Mouse (Mus musculus): ENCODE results near the gene Gm28044. TPM values are rescaled to one million over a fixed set of nuclear protein-coding genes. Genes with fewer than 3 reads are reported as not detected.
A peak's percentile ranks its signal among the peaks of the same experiment; 100 is the strongest.
"Not testable (repeated sequence)": the region's sequence is repeated elsewhere in the genome, so short reads cannot be mapped to it uniquely, and the experiment has no call there.

The Gm28044 gene
- total RNA-seq (2018; cell fraction: chromatin; rRNA removed): 1 to 10 TPM in 3 of 26 experiments, not detected in 23; 2.2 to 3.6 (median 2.3) TPM
- 1 to 10 TPM in 2 of 26 experiments, under 1 TPM in 1, not detected in 23; 0.45 to 1.3 (median 1.1) TPM for total RNA-seq (2018; cell fraction: cytosol; rRNA removed)
- 1 to 10 TPM in 1 of 26 experiments, not detected in 25; 1.6 TPM for total RNA-seq (2018; cell fraction: nucleus; rRNA removed)
- polyA plus RNA-seq (2018): not detected in 3 replicates

GRCm38 (mm10) chr13:67360131-67360744 is at the start of gene Gm28044, which contains the start of gene Zfp953:
Gene Gm28044, minus strand, starts transcription at chr13:67360536.
Gene Zfp953, minus strand, starts transcription at chr13:67360605.
- H3K4me3 ChIP-seq (ENCODE audit: inconsistent target): peak within 1 kb of the TSS; percentile 95
- peak within 1 kb of the TSS; percentile 91 for H3K27ac ChIP-seq
- H3K79me2 ChIP-seq (ENCODE audit: inconsistent target): peaks cover 45% of the 10 kb centered on the region
- WGBS (ENCODE audit: missing documents): 1% methylated on average over 15 of the region's 15 CpGs
- H3K36me3 ChIP-seq (ENCODE audit: inconsistent target): no peaks in the 10 kb centered on the region

GRCm38 (mm10) chr13:67399183-67399903 is 39.0 kb upstream of the Gm28044 start, which contains the start of gene Zfp429:
Gene Zfp429, minus strand, starts transcription at chr13:67399819.
- peak within 1 kb of the TSS; percentile 64 for H3K27ac ChIP-seq
- H3K79me2 ChIP-seq (ENCODE audit: inconsistent target): peaks cover 20% of the 10 kb centered on the region
- peak within 1 kb of the TSS; percentile 64 for H3K4me3 ChIP-seq (ENCODE audit: inconsistent target)
- H3K36me3 ChIP-seq (ENCODE audit: inconsistent target): not testable (repeated sequence)
- WGBS (ENCODE audit: missing documents): 5% methylated on average over 12 of the region's 16 CpGs

- H3K79me2 ChIP-seq (ENCODE audit: inconsistent target): peaks cover 11% of the 10 kb centered on the region; the same call in 1 of the 2 replicates
- WGBS (ENCODE audit: missing documents): 51% methylated on average over 3 of the region's 3 CpGs
- H3K36me3 ChIP-seq (ENCODE audit: inconsistent target); H3K4me3 ChIP-seq (ENCODE audit: inconsistent target); H3K27ac ChIP-seq: not testable (repeated sequence)
Measured at GRCm38 (mm10) chr13:67376255-67376654, 15.9 kb upstream of the Gm28044 start.

DNA sequence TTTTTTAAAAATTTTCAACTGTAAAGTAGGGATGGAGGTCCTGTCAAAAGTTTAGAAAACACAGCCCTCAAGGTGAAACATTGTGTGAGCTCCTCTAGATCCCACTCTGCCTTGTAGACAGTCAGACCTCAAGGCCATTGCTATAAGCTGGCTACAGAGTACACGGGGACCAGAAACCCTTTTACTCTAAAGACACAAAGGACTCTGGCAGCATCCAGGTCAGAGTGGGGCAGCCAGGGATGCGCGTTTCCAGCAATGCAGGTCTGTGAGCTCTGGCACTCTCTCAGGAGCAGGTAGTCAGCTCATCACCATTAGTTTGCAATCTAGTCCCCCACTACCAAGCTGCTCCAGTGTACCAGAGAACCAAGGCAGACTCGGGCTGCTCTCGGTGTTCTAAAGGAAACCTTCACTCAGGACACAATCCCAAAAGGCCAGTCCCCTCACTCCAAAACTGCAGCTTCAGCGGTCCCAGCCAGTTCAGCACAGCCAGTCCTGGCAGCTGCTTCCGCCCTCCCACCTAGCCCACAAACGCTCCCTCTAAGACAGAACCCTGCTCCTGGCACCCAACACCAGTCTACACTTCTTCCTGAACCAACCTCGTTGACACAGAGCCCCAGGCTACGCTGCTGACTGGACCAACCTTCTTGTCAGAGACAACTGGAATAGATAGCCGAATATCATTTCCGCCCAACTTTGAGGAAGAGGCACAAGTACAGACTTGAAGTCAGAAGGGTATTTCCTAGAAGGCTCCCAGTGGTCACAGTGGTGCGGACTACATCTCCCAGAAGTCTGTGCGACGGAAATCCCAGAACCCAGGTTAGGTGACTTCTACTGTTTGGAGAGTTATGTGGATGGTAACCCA is 14.9 kb upstream of the Gm28044 start, which contains the start of the genes Gm28041 and Zfp456:
Gm28041 (minus strand) TSS at position 684 of the 862 bp plus-strand sequence.
Zfp456 (minus strand) TSS at position 761 of the 862 bp plus-strand sequence.
- Histone ChIP-seq H3K4me3 (ENCODE audit: inconsistent target) (peak within 1 kb of the TSS; percentile 64), H3K27ac (peak within 1 kb of the TSS; percentile 58), H3K79me2 (ENCODE audit: inconsistent target) (peaks cover 11% of the 10 kb centered on the region; the same call in 1 of the 2 replicates)
- WGBS (ENCODE audit: missing documents): 3% methylated on average over 13 of the region's 15 CpGs
- H3K36me3 ChIP-seq (ENCODE audit: inconsistent target): not testable (repeated sequence)

GRCm38 (mm10) chr13:67351854-67352253 is 8.5 kb downstream of the Gm28044 start:
- H3K4me3 ChIP-seq (ENCODE audit: inconsistent target): no peak overlapping the region
- H3K79me2 ChIP-seq (ENCODE audit: inconsistent target): peaks cover 65% of the 10 kb centered on the region
- no peak overlapping the region for H3K27ac ChIP-seq

GRCm38 (mm10) chr13:67343422-67343821 is 16.9 kb downstream of the Gm28044 start:
- Histone ChIP-seq H3K79me2 (ENCODE audit: inconsistent target) (peaks cover 5% of the 10 kb centered on the region; the same call in 1 of the 2 replicates), H3K4me3 (ENCODE audit: inconsistent target) (no peak overlapping the region), H3K36me3 (ENCODE audit: inconsistent target) (peaks cover 49% of the 10 kb centered on the region), H3K27ac (no peak overlapping the region)
- WGBS (ENCODE audit: missing documents): 30% methylated on average over 2 of the region's 2 CpGs

More at GRCm38 (mm10) chr13:67351854-67352253, 8.5 kb downstream of the Gm28044 start:
- H3K36me3 ChIP-seq (ENCODE audit: inconsistent target): peaks cover 9% of the 10 kb centered on the region; the same call in 1 of the 2 replicates

DNA sequence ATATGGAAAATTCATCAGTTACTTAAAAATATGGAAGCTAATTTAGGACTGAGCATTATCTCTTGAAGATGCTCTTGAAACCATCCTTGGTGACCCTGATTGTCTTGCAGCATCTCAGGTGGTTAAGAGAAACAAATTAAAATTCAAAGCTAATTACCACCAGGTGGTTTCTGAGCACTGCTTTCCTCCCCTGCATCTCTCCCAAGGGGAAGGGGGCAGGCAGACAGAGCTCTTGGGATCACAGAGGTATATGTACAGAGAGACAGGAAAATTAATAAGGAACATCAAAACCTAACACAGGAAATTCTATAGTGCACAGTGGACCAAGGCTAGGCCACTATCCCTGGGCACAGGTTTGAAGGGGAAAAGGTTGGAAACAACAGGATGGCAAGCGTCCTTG is 27.5 kb downstream of the Gm28044 start:
- Histone ChIP-seq H3K4me3 (ENCODE audit: inconsistent target) (peak overlapping the region; percentile 56), H3K79me2 (ENCODE audit: inconsistent target) (peaks cover 11% of the 10 kb centered on the region; the same call in 1 of the 2 replicates), H3K27ac (peak overlapping the region; percentile 42; the same call in 1 of the 2 replicates), H3K36me3 (ENCODE audit: inconsistent target) (no peaks in the 10 kb centered on the region)
- 67% methylated on average over 1 of the region's 1 CpGs for WGBS (ENCODE audit: missing documents)

- Histone ChIP-seq H3K79me2 (ENCODE audit: inconsistent target) (peaks cover 11% of the 10 kb centered on the region; the same call in 1 of the 2 replicates), H3K27ac (peak within 1 kb of the TSS; percentile 42), H3K4me3 (ENCODE audit: inconsistent target) (peak within 1 kb of the TSS; percentile 56), H3K36me3 (ENCODE audit: inconsistent target) (no peaks in the 10 kb centered on the region)
- WGBS (ENCODE audit: missing documents): 12% methylated on average over 17 of the region's 17 CpGs
Measured at GRCm38 (mm10) chr13:67332019-67332724, 28.2 kb downstream of the Gm28044 start, which contains the start of gene Zfp595. Gene Zfp595, minus strand, starts transcription at chr13:67332570.

DNA sequence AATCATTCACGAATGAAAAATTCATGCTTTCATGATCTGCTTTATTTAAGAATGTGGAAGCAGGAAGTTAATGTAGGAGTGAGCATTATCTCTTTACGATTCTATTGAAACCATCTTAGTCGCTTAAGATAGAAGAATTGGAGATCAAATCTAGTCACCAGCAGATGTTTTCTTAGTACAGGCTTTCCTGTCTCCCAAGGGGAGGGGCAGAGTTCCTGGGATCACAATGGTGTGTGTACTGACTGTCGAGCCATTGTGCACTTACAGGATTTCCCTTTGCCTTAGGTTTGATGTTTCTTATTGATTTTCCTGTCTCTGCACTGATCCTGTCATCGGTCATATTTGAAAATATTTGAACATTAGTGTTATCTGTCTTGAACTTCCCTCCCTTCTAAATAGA is 53.6 kb downstream of the Gm28044 start:
- 8% methylated on average over 5 of the region's 5 CpGs for WGBS (ENCODE audit: missing documents)
- peak overlapping the region; percentile 93 for H3K4me3 ChIP-seq (ENCODE audit: inconsistent target)
- H3K79me2 ChIP-seq (ENCODE audit: inconsistent target): no peaks in the 10 kb centered on the region
- no peak overlapping the region for H3K27ac ChIP-seq
- H3K36me3 ChIP-seq (ENCODE audit: inconsistent target): no peaks in the 10 kb centered on the region

DNA sequence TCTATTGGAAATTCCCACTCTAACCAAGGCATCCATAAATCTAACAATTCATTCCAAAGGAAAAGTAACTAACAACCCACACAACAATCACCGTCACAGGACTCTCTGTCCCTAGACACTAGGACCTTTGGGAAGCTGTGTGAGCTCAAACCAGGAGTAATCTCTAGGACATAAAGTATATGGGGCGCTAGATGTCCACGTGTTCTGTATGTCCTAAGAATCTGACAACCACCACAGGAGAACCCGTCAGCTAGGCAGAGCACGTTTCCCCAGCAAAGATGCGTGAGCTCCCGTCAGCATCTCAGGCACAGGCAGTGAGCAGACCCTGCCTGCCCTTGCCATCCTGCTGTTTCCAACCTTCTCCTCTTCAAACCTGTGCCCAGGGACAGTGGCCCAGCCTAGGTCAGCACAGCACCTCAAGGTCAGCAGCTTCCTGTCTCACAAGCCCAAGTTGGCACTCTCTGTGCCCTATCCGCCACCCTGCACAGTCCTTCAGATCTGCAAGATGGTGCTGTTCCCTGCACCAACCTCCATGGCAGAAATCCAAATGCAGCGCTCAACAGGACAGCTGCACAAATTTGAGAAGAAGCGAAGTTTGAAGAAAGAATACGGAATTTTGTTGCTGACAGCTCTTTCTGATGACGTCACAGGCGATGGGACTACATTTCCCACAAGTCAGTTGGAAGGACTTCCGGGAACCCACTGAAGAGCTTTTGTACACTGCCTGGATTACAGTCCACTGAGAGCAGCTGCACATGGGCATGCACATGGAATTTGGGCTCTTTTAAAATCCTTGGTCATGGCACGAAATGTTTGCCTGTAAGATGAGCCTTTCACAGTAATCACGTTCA is 54.3 kb downstream of the Gm28044 start, which contains the start of gene Zfp457:
Zfp457 (minus strand) TSS at position 664 of the 851 bp plus-strand sequence.
- WGBS (ENCODE audit: missing documents): 8% methylated on average over 16 of the region's 16 CpGs
- H3K27ac ChIP-seq: peak within 1 kb of the TSS; percentile 58

DNA sequence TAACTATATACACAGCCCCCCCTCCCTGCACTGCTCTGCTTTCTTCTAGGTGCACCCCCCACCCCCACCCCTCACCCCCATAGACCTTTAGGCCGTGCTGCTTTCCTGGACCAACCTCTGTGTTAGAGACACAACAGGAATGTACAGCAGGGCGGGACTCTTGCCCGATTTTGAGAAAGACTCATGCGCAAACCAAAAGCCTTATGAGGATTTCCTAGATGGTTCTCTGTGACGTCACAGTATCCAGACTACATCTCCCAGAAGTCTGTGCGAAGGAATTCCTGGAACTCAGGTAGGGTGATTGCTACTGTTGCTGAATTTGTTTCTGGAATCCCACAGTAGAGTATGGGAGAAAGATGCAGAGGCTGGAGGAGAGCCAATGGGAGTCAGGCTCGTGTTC is 82.0 kb downstream of the Gm28044 start, which contains the start of gene Zfp458:
Zfp458 (minus strand) TSS at position 153 of the 400 bp plus-strand sequence.
- H3K4me3 ChIP-seq (ENCODE audit: inconsistent target): no peak within 1 kb of the TSS
- H3K79me2 ChIP-seq (ENCODE audit: inconsistent target): no peaks in the 10 kb centered on the region
- no peaks in the 10 kb centered on the region for H3K36me3 ChIP-seq (ENCODE audit: inconsistent target)
- WGBS (ENCODE audit: missing documents): 59% methylated on average over 7 of the region's 7 CpGs
- H3K27ac ChIP-seq: no peak within 1 kb of the TSS

More for the DNA sequence above, 54.3 kb downstream of the Gm28044 start, which contains the start of gene Zfp457:
- H3K36me3 ChIP-seq (ENCODE audit: inconsistent target): no peaks in the 10 kb centered on the region
- H3K79me2 ChIP-seq (ENCODE audit: inconsistent target): no peaks in the 10 kb centered on the region
- H3K4me3 ChIP-seq (ENCODE audit: inconsistent target): peak within 1 kb of the TSS; percentile 93

DNA sequence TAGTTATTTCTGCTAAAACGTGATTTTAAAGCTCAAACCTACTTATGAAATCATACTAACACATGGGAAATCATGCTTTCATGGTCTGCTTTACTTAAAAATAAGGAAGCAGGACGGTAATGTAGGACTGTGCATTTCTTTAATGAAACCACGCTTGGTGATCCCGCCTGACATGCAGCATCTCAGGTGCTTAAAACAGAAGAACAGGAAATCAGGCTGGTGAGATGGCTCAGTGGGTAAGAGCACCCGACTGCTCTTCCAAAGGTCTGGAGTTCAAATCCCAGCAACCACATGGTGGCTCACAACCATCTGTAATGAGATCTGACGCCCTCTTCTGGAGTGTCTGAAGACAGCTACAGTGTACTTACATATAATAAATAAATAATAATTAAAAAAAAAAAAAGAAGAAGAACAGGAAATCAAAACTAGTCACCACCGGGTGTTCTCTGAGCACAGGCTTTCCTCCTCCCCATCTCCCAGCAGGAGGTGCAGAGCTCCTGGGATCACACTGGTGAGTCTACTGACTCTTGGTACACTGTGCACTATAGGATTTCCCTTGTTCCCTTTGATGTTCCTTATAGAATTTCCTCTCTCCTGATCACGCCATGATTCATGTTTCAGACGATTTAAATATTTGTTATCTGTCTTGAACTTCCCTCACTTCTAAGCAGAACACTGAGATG is 90.8 kb downstream of the Gm28044 start:
- Histone ChIP-seq H3K27ac (peak overlapping the region; percentile 65; the same call in 1 of the 2 replicates), H3K79me2 (ENCODE audit: inconsistent target) (peaks cover 24% of the 10 kb centered on the region; the same call in 1 of the 2 replicates), H3K4me3 (ENCODE audit: inconsistent target) (peak overlapping the region; percentile 81)
- H3K36me3 ChIP-seq (ENCODE audit: inconsistent target): not testable (repeated sequence)
- 37% methylated on average over 6 of the region's 9 CpGs for whole genome bisulfite sequencing (ENCODE audit: missing documents)
